Mouse (Mus musculus): ENCODE data around the gene Sec14l1.

The Sec14l1 gene

GRCm38 (mm10) chr11:117152541-117152940 is 37.6 kb downstream of the Sec14l1 start:
- DNase-seq (ENCODE audit: extremely low spot score) = no peak

DNA sequence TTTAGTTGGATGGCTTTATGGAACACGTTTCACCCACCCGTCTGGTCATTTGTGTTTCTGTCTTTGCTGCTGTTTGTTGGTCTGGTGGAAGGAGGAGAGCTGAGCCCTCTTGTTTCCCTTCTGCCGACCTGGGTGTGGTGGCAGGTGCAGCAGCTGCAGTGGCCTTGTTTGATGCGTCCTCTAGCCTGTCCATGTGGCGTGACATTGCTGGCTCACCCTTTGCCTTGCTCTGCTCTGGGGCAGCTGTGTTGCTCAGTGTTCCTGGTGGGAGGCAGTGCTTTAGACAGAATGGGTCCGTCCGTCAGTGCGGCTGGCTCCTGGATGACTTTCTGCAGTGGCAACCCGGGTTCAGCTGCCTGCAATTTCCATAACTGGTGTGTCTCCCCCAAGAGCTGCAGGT is 38.6 kb downstream of the Sec14l1 start:
- no peak for DNase-seq (ENCODE audit: extremely low spot score)

GRCm38 (mm10) chr11:117154088-117154815 is 39.3 kb downstream of the Sec14l1 start:
- no peak for DNase-seq (ENCODE audit: extremely low spot score)

- DNase-seq (ENCODE audit: extremely low spot score) = peak; percentile 87
These were observed 41.8 kb downstream of the Sec14l1 start for GRCm38 (mm10) chr11:117156725-117157124.

GRCm38 (mm10) chr11:117158343-117158742 is 43.4 kb downstream of the Sec14l1 start:
- no peak for DNase-seq (ENCODE audit: extremely low spot score)

GRCm38 (mm10) chr11:117159257-117159945 is 44.4 kb downstream of the Sec14l1 start:
- DNase-seq (ENCODE audit: extremely low spot score) = no peak

- DNase-seq (ENCODE audit: extremely low spot score) = no peak
These were observed 45.0 kb downstream of the Sec14l1 start for GRCm38 (mm10) chr11:117159946-117160307.

GRCm38 (mm10) chr11:117160791-117161190 is 45.8 kb downstream of the Sec14l1 start:
- DNase-seq (ENCODE audit: extremely low spot score) = no peak

- DNase-seq (ENCODE audit: extremely low spot score) = no peak
These were observed 46.6 kb downstream of the Sec14l1 start for GRCm38 (mm10) chr11:117161574-117161973.

DNA sequence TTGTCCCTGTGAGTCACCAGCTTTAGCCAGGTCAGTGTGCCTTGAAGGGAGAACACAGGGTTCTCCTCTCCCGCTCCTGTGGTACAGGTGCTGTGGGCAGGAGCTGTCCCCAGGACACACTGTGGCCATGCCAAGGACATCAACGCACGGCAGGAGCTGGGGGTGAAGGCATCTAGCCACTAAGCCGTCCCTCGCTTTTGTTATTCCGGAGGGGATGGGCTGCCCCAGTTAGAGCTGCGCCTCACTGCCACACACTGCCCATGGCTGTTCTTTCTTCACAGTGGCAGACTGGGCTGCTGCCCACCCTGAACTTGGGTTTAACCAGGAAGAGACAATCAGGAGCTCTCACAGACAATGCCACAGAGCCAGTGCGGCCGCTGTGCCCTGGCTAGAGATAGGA is 48.1 kb downstream of the Sec14l1 start:
- no peak for DNase-seq (ENCODE audit: extremely low spot score)

DNA sequence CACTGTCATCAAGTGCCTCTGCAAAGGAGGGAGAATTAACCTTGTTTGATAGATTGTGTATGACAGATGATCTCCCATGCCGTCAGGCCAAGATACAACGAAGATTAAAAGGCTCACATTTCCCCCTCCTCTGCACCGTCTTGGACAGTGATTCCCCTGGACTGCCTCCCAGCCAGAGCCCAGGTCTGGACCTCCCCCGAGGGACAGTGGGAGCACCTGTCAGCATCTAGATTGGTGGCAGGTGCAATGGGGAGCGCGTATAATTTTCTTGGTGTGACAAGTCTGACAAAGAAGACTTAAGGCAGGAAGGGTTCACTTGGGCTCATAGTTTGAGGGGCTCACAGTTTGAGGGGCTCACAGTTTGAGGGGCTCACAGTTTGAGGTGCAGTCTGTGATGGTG is 48.8 kb downstream of the Sec14l1 start:
- DNase-seq (ENCODE audit: extremely low spot score) = no peak

DNA sequence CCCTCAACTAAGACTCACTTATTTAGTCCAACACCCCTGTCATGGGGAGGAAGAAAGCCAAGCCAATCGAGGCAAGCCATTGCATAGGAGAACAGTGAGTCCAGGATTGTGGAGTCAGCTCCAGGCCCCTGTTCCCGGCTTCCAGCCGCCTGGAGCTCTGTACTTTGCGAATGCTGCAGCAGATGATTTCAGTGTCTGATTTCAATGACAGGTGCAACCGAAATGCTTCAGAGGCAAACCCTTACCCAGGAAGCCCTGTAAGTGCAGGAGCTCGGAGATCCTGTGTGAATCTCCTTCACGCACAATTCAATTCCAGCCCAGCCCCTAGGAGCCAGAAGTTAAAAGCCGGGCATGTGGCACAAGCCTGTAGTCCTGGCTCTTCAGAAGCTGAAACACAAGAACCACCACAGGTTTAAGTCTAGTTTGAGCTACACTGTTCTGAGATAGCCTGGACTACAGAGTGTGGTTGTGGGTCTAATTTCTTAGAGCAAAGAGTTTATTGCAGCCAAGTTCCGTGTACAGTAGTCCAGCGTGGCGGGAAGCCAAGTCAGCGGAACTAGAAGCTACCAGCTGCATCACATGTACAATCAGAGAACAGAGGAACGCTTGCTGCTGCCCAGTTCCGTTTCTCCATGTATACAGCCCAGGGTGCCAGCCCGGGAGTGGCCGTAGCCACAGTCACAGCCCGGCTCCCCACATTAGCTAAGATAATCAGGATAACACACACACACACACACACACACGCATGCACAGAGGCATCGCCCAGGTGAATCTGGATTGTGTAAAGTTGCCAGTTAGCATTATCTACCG is 53.5 kb downstream of the Sec14l1 start:
- DNase-seq (ENCODE audit: extremely low spot score) = no peak

- DNase-seq (ENCODE audit: extremely low spot score) = no peak
These were observed 54.2 kb downstream of the Sec14l1 start for GRCm38 (mm10) chr11:117169088-117169635.

- DNase-seq (ENCODE audit: extremely low spot score) = no peak
These were observed 55.0 kb downstream of the Sec14l1 start for GRCm38 (mm10) chr11:117169801-117170565.

GRCm38 (mm10) chr11:117174098-117174892 is 59.3 kb downstream of the Sec14l1 start:
- no peak for DNase-seq (ENCODE audit: extremely low spot score)

GRCm38 (mm10) chr11:117174924-117175323 is 60.0 kb downstream of the Sec14l1 start:
- peak; percentile 56 for DNase-seq (ENCODE audit: extremely low spot score)

- no peak for DNase-seq (ENCODE audit: extremely low spot score)
These were observed 60.5 kb downstream of the Sec14l1 start for GRCm38 (mm10) chr11:117175472-117175871.

DNA sequence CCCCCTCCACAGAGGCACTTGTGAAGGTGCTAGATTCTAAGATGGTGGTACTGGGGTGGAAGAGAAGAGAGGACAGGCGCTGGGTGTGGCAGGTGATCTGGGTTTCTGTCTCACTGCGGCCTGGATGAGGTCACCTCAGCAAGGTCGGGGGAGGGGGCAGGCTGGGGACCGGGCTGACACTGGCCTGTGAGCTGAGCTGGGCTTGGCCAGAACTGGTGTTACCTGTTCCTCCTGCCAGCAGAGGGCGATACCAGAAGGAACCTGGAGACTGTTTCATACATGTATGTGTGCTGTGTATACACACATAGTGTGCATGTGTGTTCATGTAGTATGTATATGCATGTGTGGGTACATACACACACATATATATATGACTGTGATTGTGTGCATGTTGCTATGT is 61.3 kb downstream of the Sec14l1 start:
- peak; percentile 57 for DNase-seq (ENCODE audit: extremely low spot score)

GRCm38 (mm10) chr11:117176900-117177299 is 61.9 kb downstream of the Sec14l1 start:
- no peak for DNase-seq (ENCODE audit: extremely low spot score)

- DNase-seq (ENCODE audit: extremely low spot score) = peak; percentile 86
These were observed 62.5 kb downstream of the Sec14l1 start for GRCm38 (mm10) chr11:117177303-117177979.

Measured in embryo, embryonic 9.5 days (tissue).